Mouse (Mus musculus) gastrocnemius, postnatal 25 days (tissue): ENCODE data around the gene Slc25a12. TPM values are rescaled to one million over a fixed set of nuclear protein-coding genes. Genes with fewer than 3 reads are reported as not detected.
"Not testable (repeated sequence)": the region's sequence is repeated elsewhere in the genome, so short reads cannot be mapped to it uniquely, and the experiment has no call there.

ENCODE experiments used
- DNase-seq: peaks from one replicate; pipeline ENCODE4 v3.0.0; 2022
- long read RNA-seq, 2 experiments: library from polyadenylated mRNA; stranded (forward); transcript quantifications; one replicate each; pipeline ENCODE4 v2.0.0; 2021
- total RNA-seq, 2 experiments: library from RNA; stranded (reverse); gene quantifications; 1 replicate in 1 of 2; 2 replicates in 1 of 2; pipeline ENCODE4 v1.2.3; 2021

Gene Slc25a12
- total RNA-seq, result 100 to 1,000 TPM; 407 to 424 TPM
- long read RNA-seq, experiment 1, full-length matches to known transcripts, result 189 of 284 reads
- long read RNA-seq, experiment 1, partial matches to known transcripts, result 45 of 284 reads
- long read RNA-seq, experiment 1, other reads (novel, unspliced or antisense), result 50 of 284 reads
- long read RNA-seq, experiment 2, full-length matches to known transcripts, result 296 of 425 reads
- long read RNA-seq, experiment 2, partial matches to known transcripts, result 71 of 425 reads
- long read RNA-seq, experiment 2, other reads (novel, unspliced or antisense), result 58 of 425 reads

GRCm38 (mm10) chr2:71367125-71367880 is at the start of gene Slc25a12:
Slc25a12 (minus strand) TSS chr2:71367749.
- peak; percentile 90 for DNase-seq

GRCm38 (mm10) chr2:71405613-71406012 is 38.1 kb upstream of the Slc25a12 start:
- DNase-seq, result no peak

- DNase-seq, result no peak
Observed at GRCm38 (mm10) chr2:71389864-71390263, 22.3 kb upstream of the Slc25a12 start.

GRCm38 (mm10) chr2:71388951-71389763 is 21.6 kb upstream of the Slc25a12 start, which contains the start of gene Hat1:
Hat1 (plus strand) TSS chr2:71388958.
- peak; percentile 93 for DNase-seq

GRCm38 (mm10) chr2:71387766-71388165 is 20.2 kb upstream of the Slc25a12 start:
- no peak for DNase-seq

- no peak for DNase-seq
Observed at GRCm38 (mm10) chr2:71383890-71384289, 16.3 kb upstream of the Slc25a12 start.

GRCm38 (mm10) chr2:71381962-71382361 is 14.4 kb upstream of the Slc25a12 start:
- DNase-seq, result no peak

- no peak for DNase-seq
Observed at GRCm38 (mm10) chr2:71377426-71377825, 9.9 kb upstream of the Slc25a12 start.

- no peak for DNase-seq
Observed at GRCm38 (mm10) chr2:71376433-71376906, 8.9 kb upstream of the Slc25a12 start.

- no peak for DNase-seq
Observed at GRCm38 (mm10) chr2:71374275-71375155, 7.0 kb upstream of the Slc25a12 start.

- DNase-seq, result not testable (repeated sequence)
Observed at GRCm38 (mm10) chr2:71372261-71372660, 4.7 kb upstream of the Slc25a12 start.

- no peak for DNase-seq
Observed at GRCm38 (mm10) chr2:71371790-71372189, 4.2 kb upstream of the Slc25a12 start.

GRCm38 (mm10) chr2:71368086-71368485 is 537 bp upstream of the Slc25a12 start:
- no peak for DNase-seq

GRCm38 (mm10) chr2:71366618-71367124 is 878 bp downstream of the Slc25a12 start:
- DNase-seq, result no peak

GRCm38 (mm10) chr2:71360192-71360591 is 7.4 kb downstream of the Slc25a12 start:
- DNase-seq, result no peak

- no peak for DNase-seq
Observed at GRCm38 (mm10) chr2:71358347-71358746, 9.2 kb downstream of the Slc25a12 start.

- DNase-seq, result peak; percentile 69
Observed at GRCm38 (mm10) chr2:71354055-71354425, 13.5 kb downstream of the Slc25a12 start.

GRCm38 (mm10) chr2:71353306-71354054 is 14.1 kb downstream of the Slc25a12 start:
- peak; percentile 37 for DNase-seq

- DNase-seq, result no peak
Observed at GRCm38 (mm10) chr2:71351727-71351987, 15.9 kb downstream of the Slc25a12 start.

GRCm38 (mm10) chr2:71350904-71351726 is 16.4 kb downstream of the Slc25a12 start:
- no peak for DNase-seq
